In genomic region chr9:92878589-92878988, GRCm38 (mm10) we compare ENCODE assay signal across 8 mouse cellular contexts.
DNase-seq lines count a peak whose midpoint lies in the region; ATAC-seq and TF ChIP-seq lines count a peak whose summit lies in the region.

No protein-coding gene starts in this region.

- intact Hi-C loops in heart, adult 2 months (cut with DNase I): loop anchor here (2.0 to 10.0 kb wide), 2 partner anchors 380 to 734 kb away; no protein-coding TSS in a partner anchor

- H3K4me2 ChIP-seq in heart, embryonic 11.5 days: no peak overlapping the region

- TF ChIP-seq CTCF in heart, adult 2 months (IDR thresholded peaks at IDR 0.05): peak; percentile 67

- DNase-seq in heart, adult 2 months: peak in 1 of 2 experiments; percentile 25
- DNase-seq in 416B (ENCODE audit: low read depth): peak; percentile 66
- DNase-seq in adrenal gland, postnatal 10 days: peak; percentile 70
- peak; percentile 29 to 44 for DNase-seq in frontal cortex, postnatal 25 days (ENCODE audit: low spot score in 2 of 2)
- peak; percentile 50 for DNase-seq in layer of hippocampus, adult 9-10 months (ENCODE audit: low spot score)
- DNase-seq in lung, postnatal 36 days: peak; percentile 68
- DNase-seq in spleen, postnatal 36 days (ENCODE audit: low spot score in 2 of 2): no peak

- no peak for TF ChIP-seq POLR2A in heart, adult 2 months (IDR thresholded peaks at IDR 0.05; ENCODE audit: insufficient read depth, low read depth, low read length)

- H3K9ac ChIP-seq in heart, adult 2 months (ENCODE audit: low read depth, low read length): no peak overlapping the region
- H3K9ac ChIP-seq in heart, embryonic 11.5 days (ENCODE audit: low read depth, low read length): no peak overlapping the region

- H3K4me1 ChIP-seq in heart, adult 2 months (ENCODE audit: control insufficient read depth, insufficient read depth, low read length): no peaks in the 10 kb centered on the region
- H3K4me1 ChIP-seq in heart, embryonic 11.5 days (ENCODE audit: control insufficient read depth, insufficient read depth, low read length): no peaks in the 10 kb centered on the region

- H3K27ac ChIP-seq in heart, adult 2 months: no peak overlapping the region
- H3K27ac ChIP-seq in heart, embryonic 11.5 days (ENCODE audit: low read depth, low read length): no peak overlapping the region

- no peaks in the 10 kb centered on the region for H3K79me2 ChIP-seq in heart, adult 2 months (replicated peaks; ENCODE audit: control insufficient read depth, insufficient read depth, low read length)

- WGBS in heart, adult 2 months: 28% methylated on average over 4 of the region's 4 CpGs
- WGBS in heart, embryonic 11.5 days (ENCODE audit: insufficient replicate concordance): 37% methylated on average over 4 of the region's 4 CpGs

- H3K36me3 ChIP-seq in heart, adult 2 months (ENCODE audit: control insufficient read depth, insufficient read depth, low read length): no peaks in the 10 kb centered on the region
- H3K36me3 ChIP-seq in heart, embryonic 11.5 days (ENCODE audit: control insufficient read depth, insufficient read depth, low read length): no peaks in the 10 kb centered on the region

- H3K9me3 ChIP-seq in heart, embryonic 11.5 days (replicated peaks; ENCODE audit: control insufficient read depth, low read length): no peaks in the 10 kb centered on the region

- no peak for TF ChIP-seq EP300 in heart, adult 2 months (IDR thresholded peaks at IDR 0.05; ENCODE audit: insufficient read depth, low read depth, low read length)

- no peak for ATAC-seq in heart, embryonic 11.5 days (replicated peaks; ENCODE audit: insufficient number of reproducible peaks, low FRiP score, low TSS enrichment)

- no peak overlapping the region for H3K4me3 ChIP-seq in heart, adult 2 months
- H3K4me3 ChIP-seq in heart, embryonic 11.5 days (ENCODE audit: low read depth, low read length): no peak overlapping the region

- no peaks in the 10 kb centered on the region for H3K27me3 ChIP-seq in heart, adult 2 months (ENCODE audit: control insufficient read depth, insufficient read depth, low read length)
- H3K27me3 ChIP-seq in heart, embryonic 11.5 days (ENCODE audit: control insufficient read depth, insufficient read depth, low read length): no peaks in the 10 kb centered on the region

Comparison
In these comparisons a context has a peak if more than half of its experiments do, and no peak if none do; other contexts are left out.
1. DNase-seq: peak in 416B (single experiment), adrenal gland, postnatal 10 days (single experiment), frontal cortex, postnatal 25 days (2 of 2), layer of hippocampus, adult 9-10 months (single experiment) and lung, postnatal 36 days (single experiment); none in spleen, postnatal 36 days (0 of 2).